Mouse (Mus musculus) cerebellum, adult (tissue): Measurements from ENCODE around the gene Chrna1.
A peak's percentile ranks its signal among the peaks of the same experiment; 100 is the strongest.

Source experiments
- ATAC-seq: cut with Nextera tagmentation; 2 replicates; pipeline ENCODE4 v1.9.2; 2017; ENCODE audit warnings: mild to moderate bottlenecking, moderate library complexity, mixed read lengths; ENCODE audit not compliant: insufficient number of reproducible peaks, low FRiP score, low TSS enrichment

The Chrna1 gene

DNA sequence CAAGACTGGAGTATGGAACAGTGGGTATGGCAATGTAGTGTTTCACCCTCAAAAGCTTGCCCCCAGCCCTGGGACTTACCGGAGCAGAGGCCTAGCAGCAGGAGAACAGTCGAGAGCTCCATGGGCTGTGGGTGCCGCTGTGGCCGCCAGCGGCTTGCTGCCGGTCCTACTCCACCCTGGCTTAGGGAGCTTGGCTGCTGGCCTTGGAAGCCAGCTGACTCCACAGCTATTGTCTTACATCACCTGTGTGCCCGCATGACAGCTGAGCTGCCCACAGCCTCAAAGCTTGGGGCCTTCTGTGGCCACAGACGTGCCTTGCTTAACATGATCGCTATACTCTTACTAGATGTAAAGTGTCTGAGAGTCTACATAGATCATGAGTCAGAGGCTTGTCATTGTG is at the start of gene Chrna1:
TSS of gene Chrna1 (minus strand) at position 173 of the 400 bp plus-strand sequence.
- no peak for ATAC-seq

DNA sequence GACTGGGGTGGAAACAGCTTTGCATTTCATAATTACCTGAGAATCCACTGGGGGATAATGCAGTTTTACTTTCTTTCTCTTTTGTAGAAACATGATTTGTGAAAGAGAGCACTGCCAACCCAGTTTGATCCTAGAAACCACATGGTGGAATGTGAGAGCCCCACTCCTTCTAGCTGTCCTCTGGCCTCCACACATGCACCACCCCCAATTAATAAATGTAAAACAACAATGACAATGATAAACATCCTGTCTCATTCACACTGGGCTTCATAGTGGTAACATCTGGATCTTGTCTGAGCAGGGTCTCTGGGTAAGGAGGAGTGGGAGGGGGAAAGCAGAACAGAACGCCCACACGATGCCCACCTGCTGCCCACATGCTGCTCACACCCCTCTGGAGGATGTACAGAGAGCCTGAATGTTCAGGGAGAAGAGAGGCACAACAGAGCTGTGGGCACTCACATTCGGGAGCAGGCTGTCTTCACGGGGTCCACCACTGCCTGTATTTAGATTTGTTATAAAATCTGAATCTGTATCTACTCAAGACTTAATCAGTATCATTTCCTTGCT is 38.4 kb upstream of the Chrna1 start:
- no peak for ATAC-seq

DNA sequence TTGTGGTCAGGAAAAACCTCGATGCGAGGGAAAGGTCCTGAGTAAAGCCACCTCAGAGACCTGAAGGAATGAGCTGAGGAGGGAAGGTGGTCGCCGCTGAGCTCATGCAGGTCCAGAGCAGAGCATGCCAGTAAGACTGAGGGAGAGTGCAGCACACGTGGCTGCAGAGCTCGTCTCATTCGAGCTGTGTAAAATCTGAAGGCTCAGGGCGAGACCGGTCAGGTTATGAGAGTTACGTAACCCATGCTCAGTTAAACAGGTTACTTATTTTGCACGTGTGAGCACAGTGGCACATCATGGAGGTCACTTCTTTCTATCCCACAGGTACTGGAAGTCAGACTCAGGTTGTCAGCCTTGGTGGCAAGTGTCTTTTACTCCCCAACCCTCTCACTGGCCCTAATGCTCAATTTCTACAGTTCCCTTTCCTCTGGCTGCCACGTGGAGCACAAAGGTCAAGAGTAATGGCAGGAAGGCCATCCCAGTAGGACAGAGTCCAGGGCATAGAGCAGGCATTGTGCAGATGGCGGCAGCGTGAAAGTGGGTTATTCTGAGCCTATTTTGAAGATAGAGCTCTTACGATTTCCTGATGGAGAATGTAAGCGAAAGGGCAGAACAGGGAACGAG is 36.4 kb upstream of the Chrna1 start:
- no peak for ATAC-seq

DNA sequence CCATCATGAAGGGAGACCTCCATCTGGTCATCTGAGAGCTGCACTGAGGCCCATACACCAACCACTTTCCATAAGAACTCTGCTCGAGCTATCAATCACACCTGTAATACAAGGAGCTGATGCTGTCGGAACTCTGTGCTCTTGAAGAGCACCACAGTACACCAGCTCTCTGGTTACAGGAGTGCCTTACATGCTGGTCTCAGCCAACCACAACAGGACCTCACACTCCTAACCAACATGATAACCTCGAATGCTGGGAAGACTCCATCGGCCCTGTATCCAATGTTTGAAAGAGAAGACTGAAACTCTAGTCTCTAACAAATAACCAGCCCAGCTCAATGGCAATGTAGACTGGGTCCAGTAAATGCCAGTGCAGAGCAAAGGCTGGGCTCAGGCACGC is 35.3 kb upstream of the Chrna1 start:
- no peak for ATAC-seq

DNA sequence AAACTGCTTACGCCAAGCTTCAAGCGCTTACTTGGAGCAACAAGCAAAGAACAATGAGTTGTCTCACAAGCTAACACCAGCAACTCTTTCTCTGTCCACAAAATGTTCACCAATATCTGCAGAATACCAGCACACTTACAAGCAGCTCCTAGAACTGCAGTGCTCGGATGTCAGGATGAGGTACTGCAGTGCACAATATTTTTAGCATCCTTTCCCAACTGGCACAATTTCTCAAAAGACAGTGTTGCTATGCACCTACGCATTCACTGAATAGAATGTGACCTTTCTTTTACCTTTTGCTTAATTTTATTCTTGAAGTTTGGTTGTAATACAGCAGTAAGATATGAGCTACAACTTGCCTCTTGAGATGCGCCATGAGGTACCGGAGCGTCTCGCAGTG is 34.2 kb upstream of the Chrna1 start:
- no peak for ATAC-seq

DNA sequence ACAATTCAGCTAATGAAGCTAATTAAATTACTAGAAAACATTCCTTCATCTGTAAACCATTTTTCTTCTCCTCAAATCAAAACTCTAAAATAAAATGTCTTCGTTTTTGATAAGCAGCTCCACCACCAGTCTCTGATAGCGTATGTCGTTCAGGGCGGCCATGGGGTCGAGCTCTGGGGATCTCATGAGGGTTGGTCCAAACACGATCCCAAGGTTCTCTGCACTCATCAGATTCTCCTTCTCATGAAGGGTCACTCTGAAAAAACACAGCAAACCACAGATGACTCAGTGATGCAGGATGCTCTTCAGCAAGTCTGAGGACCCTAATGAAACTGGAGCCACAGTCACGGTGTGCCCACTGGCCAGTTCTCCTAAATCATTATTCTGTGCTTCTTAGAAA is 32.8 kb upstream of the Chrna1 start:
- ATAC-seq = no peak

DNA sequence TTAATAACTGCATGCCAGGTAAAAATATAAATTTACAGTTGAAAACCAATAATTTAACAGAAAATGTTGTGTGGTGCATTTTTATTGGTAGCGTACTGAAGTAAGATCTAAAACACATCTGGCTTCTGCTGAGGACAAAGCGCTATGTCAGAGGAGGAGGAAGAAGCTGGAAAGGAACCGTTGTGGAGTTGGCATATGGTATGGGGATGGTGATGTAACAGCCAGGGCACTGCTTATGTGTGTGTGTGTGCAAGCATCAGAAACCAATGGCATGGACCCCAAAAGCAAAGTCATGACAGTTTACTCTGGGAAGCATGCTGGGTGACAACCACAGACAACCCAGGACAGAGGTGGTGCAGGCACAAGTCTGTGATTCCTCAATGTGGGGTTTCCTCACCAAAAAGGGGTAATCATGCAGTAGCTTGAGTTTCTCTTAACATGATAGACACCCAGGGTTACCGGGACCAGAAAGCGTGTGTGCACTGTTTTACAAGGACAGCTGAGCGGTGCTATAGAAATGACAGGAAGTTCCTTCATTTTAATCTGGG is 32.3 kb upstream of the Chrna1 start:
- ATAC-seq = no peak

DNA sequence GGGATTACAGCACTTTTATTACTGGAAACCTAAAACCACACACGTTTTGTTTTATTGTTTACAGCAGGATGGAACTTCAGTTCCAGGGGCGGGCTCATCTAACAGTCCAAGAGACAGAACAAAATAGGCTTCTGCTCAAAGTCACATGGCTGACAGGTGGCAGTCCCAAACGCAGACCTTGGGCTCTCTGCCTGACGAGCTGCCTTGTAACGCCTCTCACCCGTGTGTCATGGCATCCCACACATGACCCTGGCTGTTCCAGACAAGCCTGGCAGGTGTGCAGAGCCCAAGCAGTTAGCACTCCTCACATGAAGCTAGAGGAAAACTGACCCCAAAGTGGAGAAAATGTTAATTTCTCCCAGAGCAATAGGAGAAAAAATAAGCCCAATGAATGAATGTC is 31.7 kb upstream of the Chrna1 start:
- no peak for ATAC-seq

DNA sequence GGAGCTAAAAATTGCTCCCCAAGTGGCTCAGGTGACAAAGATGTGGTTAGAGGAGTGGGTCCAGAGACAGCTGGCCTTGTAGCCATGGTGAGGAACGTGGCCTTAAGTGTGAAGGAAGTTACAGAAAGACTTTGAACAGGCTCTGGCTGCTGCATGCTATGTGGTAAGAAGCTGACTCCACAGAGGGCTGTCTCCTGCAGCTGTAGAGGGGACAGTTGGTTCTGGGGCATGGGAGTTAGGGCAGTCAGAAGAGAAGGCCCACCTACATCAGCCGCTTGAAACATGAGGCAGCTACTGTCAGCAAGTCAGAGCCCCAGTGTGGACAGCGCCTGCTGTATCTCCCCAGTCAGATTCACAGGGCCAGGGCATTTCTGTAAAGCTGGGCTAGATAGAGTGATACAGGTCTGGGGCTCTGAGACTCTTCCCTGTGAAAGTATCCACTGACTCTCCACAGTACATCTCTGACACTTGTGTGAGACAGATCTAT is 29.6 kb upstream of the Chrna1 start:
- ATAC-seq = no peak

DNA sequence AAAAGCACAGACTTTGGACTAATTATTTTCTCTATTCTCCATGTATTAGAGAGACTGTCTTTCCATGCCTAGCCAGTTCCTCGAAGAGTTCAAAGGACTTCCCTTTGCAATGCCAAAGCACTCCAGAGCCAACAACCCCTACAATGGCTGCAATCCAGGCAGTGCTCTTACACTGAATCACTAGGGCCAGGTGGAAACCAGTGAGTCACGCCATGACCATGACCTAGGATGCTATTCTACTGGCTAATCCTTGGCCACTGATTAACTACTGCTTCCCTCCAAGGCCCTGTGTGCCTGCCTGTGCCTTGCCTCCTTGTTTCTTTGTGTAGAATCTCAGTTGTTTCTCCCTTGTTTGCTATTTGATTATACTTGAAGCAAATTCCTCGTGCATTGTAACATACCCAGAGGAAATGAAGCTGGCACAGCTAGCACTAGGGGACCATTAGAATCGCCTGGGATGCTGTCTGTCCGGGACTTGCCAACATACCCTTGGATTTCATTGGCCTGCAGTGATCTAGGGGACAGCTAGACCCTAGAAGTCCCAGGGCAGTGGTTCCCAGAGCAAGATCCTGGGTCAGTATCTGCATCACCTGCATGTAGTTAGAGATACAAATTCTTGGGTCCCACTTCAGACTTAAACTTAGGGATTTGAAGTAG is 29.1 kb upstream of the Chrna1 start:
- no peak for ATAC-seq

DNA sequence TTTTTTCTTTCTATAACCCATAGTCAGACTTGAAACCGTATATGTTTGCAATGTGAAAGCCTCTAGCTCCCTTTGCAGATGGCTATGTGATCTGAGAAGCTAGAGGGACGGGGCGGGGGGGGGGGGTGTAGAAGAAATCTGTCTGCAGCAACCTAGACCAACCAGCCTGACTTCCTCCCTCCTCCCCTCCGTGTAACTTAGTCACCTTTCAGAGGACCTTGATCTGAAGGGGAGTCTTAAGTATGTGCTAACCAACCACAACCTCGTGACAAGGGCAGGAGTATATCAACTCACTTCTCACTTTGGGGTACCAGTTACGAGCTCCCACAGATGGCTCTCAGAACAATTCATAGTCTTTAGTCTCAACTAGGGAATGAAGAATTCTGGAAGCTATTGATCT is 28.3 kb upstream of the Chrna1 start:
- ATAC-seq = no peak

DNA sequence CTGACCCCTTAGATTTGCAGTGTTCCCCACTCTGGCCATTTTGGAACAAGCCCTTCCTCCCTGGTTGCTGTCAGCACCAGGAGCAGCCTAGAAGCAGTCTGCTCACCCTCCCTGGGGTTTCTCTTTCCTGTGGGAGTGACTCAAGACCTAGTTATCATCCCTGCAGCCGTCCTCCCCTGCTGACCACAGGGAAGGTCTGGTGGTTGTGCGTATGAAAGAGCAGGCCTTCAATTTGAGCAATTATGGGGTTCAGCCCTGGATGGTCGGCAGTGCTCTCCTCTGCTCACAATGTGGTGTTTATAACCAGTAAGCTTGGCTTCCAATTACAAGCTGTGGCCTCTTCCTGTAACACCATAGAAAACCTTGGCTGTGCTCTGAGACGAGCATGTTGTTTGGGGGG is 27.5 kb upstream of the Chrna1 start:
- ATAC-seq = no peak

DNA sequence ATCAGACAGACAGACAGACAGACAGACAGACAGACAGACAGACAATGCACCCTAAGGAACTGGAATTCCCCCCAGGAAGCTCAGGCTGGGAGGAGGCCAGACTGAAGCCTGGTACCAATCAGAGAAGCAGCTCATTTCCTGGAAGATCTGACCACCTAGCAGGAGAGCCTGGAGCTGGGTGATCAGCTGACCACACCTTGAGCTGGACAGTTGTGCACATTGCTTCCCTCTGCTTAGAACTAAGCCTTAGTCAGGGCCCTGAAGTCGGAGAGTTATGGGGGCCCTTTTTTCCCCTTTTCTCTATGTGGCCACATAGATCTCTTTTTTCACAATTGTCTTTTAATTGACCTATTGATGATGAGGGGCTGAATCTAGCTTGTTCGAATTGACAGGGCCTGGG is 27.0 kb upstream of the Chrna1 start:
- no peak for ATAC-seq

DNA sequence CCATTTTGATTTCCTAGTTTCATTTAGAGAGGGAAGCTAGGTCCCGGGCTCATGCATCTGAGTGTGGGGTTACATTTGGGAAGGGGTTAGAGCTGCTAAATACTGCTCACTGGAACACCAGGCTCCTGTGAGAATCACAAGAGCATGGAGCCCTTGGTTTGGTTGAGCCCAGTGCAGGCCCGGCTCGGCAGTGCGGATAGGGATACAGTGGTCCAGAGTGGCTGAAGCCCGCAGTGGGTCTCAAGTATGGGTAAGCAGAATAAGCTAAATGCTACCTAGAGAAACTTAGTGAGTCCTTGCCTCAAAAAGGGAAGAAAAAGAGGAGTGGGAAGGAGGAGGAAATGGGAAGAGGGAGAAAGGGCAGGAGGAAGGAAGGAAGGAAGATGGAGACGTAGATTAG is 26.5 kb upstream of the Chrna1 start:
- no peak for ATAC-seq

DNA sequence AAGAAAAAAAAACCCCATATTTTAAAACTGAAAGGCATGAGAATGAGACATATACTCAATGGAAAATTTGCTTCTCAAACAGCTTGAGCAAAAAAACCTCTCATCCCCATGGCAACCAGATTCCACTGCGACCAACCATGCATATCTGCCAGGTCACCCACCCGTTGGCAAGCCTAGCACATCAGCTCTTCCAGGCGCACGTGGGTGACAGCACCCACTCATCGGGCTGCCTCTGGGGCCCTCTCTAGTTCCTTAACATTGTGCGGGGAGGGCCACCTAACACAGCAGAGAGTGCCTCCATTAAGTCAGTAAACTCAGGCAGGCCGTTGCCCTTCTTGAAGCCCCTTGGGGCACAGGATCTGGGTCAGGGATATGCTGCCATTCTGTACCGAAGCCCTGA is 24.9 kb upstream of the Chrna1 start:
- no peak for ATAC-seq

DNA sequence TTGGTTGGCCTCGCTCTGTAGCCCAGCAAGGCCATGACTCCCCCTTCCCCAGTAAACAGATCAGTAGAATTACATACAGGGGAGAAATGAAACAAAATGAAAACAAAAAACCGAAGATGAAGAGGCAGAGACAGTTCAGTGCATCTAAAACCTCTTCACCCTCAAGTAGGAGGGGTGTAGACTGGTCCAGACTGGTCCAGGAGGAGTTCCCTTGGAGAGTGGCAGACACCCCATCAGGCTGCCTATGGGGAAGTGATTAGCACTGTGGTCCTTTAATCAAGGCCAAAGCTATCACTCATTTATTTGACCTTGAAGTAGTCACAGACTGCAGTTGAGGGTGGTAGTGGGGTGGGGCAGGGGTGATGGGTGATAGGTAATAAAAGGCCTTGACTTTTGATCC is 24.4 kb upstream of the Chrna1 start:
- ATAC-seq = no peak

DNA sequence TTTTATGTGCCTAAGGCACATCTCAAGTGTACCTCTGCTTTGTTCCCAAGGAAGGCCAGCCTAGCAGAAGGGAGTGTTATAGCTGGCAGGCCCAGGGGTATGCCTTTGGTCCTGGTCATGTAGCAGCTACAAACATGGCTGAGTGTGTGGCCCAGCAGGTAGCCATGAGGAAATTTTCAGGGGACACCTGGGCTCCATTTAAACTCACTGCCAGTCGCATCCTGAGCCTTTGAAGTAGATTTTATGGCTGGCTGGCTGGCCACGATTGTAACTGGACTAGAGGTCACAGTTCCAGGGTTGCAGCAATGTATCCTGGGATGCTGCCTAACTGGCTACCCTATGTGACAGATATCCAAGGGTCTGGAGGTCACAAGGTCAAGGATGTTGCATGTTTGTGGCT is 20.5 kb upstream of the Chrna1 start:
- ATAC-seq = no peak

DNA sequence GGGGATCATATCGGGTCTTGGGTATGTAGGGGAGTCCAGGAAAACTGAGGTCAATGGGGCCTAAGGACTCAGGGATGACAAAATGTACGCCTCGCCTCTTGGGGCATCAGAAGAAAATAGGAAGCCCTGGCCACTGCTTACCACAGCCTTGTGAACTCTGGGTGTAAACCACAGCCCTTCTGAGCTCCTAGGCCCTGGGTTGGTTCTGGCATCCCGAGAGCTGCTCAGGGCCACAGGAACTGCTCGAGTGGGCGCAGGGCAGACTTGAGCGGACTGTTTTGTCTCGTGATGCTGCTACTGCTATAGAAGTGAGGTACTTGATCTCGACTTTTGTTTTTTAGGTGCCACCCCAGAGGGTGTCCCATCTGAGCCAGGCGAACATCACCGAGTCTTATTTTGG is 17.6 kb upstream of the Chrna1 start:
- ATAC-seq = no peak

DNA sequence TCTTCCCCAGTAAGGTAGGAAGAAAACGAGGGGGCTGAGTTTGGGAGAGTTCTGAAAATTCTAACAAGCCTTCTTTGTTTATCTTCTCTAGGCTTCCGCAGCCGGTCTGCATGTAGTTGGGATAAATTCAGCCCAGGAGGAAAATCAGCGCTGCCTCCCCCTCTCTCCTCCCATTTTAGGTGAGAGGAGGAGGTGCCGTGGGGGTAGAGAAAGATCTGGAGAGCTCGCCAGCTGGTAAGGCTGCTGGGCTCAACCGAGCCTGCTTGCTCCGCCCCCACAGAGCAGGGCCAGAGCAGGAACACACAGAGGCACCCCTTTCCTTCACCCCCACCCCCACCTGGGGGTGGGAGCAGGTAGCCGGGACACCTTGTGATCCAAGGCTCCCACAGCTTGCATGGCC is 16.6 kb upstream of the Chrna1 start:
- 0 out of 2 replicates have a peak, but pooled peaks have one; percentile 12 for ATAC-seq

DNA sequence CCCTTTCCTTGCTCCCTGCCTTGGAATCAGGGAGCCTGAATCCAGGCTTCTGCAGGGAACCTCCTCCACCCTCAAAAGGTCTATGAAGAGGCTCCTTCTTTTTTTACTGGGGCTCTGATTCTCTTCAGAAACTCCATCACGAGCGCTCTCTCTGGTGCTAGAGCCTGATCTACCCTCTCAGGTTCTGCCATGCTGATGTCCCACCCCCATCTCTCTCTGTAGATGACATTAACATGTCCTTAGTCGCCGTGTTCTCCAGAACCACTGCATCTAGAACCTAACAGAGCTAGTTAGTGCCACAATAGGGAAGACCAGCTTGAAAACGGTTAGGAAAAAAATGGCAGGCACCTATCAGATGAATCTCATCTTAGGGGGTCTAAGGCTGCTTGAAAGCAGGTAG is 16.2 kb upstream of the Chrna1 start:
- ATAC-seq = no peak

DNA sequence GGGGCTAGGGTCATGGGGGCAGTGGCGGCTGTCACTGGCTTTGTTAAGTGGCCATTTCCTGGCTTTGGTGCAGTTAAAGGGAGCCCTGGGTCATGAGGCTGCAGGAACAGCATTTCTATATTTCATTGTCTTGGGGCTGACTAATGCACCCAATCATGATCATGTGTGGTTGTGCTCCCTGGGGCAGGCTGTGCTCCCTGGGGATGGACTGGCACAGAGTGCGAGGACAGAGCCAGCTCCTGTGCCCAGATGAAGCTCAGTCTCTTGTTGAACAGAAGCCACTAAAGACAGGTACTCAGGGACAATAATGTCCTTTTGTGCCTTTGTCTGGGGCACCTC is 12.9 kb upstream of the Chrna1 start:
- no peak for ATAC-seq
